Mouse (Mus musculus): Measurements from ENCODE around the gene Wdr90. TPM values are rescaled to one million over a fixed set of nuclear protein-coding genes. Genes with fewer than 3 reads are reported as not detected.
A peak's percentile ranks its signal among the peaks of the same experiment; 100 is the strongest.

Wdr90 gene
- total RNA-seq, 2 experiments from 2014 or later: 34.0 to 35.6 TPM

DNA sequence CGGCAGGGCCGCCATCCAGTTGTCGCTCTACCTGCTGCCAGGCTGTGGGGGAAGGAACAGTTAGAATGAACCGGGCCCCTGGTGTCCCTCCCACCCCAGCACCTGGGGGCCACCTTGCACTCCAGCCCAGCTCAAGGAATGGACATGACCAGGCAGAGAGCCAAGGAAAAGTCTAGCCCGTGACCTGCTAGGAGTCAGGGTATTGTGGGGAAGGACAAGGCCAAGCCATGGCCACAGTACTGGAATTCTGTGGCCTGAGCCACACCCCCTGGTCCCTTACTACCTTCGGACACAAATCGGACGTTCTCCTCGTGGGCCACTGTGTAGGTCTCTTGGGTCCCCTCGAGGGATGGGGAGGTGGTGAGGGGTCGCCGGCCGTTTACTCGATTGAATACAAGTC, 3.0 kb upstream of the Wdr90 start:
- DNase-seq (ENCODE audit: extremely low spot score in 1 of 2, low spot score in 2 of 2): no peak
- intact Hi-C loops (cut with DNase I): no loop called here

DNA sequence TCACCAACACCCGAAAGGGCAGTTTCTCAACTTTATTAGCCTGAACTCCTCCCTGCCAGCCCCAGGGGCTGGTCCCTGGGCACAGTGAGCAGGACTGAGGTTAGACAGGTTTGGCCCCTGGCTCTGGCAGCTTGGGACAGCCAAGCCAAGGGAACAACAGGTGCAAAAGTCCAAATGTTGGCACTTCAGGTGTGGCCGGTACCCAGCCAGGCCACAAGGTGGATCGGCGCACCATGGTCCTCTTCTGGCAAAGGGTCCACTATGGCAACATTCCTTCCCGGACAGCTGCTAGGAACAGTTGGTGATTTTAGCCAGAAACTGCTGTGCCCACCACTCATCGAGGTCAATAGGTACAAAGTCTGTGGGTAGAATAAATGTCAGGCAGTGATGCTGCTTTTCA, 2.4 kb upstream of the Wdr90 start:
- DNase-seq (ENCODE audit: extremely low spot score in 1 of 2, low spot score in 2 of 2): no peak
- intact Hi-C loops (cut with DNase I): no loop called here

DNA sequence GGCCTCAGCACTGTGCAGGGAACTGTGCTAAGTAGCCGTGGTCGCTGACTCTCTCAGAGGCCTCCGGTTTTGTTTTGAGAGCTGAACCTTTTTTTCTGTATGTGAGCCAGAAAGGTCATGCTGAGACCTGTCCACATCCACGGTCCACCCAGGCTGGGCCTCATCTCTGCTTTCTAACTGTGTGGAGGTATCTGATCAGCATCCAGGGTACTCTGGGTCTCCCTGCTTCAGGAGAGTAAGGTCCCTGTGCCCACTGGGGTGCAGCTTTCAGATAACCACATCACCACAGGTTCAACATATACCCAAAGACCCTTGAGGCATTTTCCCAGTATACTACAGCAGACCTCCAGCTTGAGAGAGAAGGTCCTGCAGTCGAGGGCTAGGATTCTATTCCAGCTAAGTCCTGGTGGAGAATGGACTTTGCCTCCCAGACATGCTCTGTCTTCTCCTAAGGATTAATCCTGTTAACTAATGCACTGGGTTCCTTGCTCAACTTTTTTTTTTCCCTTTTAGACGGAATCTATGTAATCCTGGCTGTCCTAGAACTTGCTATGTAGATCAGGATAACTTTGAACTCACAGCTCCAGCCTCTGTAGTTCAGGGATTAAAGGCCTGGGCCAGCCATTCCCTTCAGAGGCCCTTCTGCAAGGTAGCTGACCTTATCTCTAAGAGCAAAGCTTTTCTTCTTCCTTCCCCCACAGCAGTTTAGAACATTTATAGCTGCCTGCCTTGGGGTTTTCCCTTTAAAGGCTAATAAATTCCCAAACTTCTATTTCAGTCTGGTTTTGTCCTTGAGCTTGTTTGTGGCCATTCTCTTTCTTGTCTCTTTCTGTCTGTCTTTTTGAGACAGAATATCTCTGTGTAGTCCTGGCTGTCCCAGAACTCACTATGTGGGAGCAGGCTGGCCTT, 657 bp upstream of the Wdr90 start:
- intact Hi-C loops (cut with DNase I): no loop called here
- DNase-seq (ENCODE audit: extremely low spot score in 1 of 2, low spot score in 2 of 2): no peak

DNA sequence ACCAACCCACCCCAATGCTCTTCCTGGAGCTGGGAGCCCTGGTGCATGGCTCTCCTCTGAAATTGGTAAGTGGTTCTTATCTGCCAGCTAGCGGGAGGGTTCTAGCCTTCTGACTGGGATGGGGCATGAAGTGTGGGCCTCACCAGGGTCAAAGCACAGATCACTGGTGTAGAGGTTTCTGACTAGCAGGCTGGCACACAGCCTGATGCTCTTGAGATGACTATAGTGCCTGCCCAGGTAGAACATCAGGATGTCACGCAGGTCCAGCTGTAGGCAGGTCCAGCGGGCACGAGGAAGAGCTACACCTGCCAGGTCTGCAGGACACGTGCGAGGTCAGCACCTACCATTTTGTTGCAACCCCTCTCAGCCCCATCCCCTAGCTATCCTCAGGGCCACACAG, 1.1 kb downstream of the Wdr90 start:
- intact Hi-C loops (cut with DNase I): no loop called here
- DNase-seq (ENCODE audit: extremely low spot score in 1 of 2, low spot score in 2 of 2): no peak

DNA sequence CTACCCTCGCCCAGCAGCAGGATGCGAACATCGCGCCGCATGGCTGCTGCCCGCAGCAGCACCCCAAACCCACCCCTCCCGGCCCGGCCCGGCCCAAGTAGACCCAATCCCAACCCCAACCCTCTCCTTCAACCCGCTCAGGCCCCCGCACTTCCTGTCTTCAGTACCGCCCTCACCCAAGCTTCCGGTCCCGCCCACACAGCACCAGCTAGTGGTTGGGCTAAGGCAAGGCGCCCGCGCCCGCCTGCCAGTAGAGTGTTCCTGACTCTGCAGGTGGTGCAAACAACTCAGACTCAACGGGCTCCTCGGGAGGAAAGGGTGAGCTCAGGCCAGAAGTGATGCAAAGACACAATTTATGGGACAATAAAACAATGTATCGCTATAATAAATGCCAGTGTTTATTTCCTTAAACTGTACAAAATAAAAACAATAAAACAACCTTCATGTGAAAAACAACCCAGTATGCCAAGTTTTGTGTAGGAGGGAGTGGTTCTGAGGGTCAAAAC, 16.9 kb downstream of the Wdr90 start, which contains the start of gene Rhot2:
Rhot2 (minus strand) TSS at position 456 of the 506 bp plus-strand sequence.
- DNase-seq (ENCODE audit: extremely low spot score in 1 of 2, low spot score in 2 of 2): peak; percentile 93 to 98
- intact Hi-C loops (cut with DNase I): no loop called here

DNA sequence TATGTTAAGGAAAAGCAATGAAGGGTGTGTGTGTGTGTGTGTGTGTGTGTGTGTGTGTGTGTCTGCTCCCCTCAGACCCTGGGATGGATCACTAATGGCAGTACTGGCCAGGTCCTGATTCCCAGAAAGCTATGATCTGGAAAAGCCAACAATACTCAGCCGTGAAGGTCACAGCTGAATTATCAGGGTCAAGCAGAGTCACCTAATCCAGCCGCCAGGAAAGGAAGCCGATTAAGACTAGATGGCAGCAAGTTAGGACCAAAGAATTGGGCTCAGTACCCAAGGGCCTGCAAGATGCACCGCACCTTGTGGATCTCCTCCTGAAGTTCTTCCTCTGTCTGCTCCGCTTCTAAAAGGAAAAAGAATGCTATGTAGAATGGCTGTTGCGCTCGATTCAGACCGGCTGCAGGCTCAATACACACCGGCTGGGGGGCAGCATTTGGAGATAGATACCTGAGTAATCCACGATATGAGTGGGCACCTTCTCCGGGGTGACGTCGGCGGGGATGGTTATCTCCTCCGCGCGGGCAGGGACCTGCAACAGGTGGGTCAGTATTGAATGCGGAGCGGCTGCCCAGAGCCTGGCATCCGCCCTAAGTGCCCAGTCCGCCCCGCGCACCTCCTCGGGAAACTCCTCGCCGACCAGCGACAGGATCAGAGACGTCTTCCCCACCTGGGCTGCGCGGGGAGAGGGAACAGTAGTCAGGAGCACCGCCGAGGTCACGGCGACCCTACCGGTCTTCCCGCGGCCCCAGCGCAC, 17.5 kb downstream of the Wdr90 start:
- intact Hi-C loops (cut with DNase I): no loop called here
- no peak for DNase-seq (ENCODE audit: extremely low spot score in 1 of 2, low spot score in 2 of 2)

DNA sequence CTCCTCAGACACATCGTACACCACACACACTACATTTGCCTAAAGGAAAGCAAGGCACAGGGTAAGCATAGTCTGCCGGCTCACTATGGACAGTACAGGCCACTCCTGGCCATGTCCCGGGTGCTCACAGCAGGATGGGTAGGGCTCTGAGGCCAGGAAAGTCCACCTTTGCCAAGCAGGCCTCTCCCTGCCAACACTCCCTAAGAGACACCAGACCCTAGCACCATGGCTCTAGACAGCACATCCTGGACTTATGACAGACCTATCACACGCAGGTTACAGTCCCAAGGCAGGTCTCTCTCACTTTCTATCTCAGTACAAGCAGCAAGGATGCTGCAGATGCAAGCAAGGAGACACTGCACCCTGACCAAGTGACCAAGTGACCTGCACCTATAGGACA, 18.2 kb downstream of the Wdr90 start:
- intact Hi-C loops (cut with DNase I): no loop called here
- no peak for DNase-seq (ENCODE audit: extremely low spot score in 1 of 2, low spot score in 2 of 2)

DNA sequence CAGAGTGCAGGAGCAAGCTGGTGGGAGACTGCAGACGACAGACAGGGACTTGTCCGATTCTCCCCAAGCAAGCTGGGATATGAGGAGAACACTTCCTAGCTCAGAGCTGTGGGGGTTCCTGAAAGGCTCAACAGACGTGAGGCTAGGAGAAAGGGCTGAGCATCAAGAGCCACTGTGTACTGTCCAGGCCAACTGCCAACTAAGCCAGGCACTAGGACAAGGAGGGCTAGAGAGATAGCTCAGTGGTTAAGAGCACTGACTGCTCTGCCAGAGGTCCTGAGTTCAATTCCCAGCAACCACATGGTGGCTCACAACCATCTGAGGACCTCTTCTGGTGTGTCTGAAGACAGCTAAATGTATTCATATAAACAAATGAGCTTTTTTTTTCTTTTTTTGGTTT, 18.8 kb downstream of the Wdr90 start:
- no peak for DNase-seq (ENCODE audit: extremely low spot score in 1 of 2, low spot score in 2 of 2)
- intact Hi-C loops (cut with DNase I): no loop called here

DNA sequence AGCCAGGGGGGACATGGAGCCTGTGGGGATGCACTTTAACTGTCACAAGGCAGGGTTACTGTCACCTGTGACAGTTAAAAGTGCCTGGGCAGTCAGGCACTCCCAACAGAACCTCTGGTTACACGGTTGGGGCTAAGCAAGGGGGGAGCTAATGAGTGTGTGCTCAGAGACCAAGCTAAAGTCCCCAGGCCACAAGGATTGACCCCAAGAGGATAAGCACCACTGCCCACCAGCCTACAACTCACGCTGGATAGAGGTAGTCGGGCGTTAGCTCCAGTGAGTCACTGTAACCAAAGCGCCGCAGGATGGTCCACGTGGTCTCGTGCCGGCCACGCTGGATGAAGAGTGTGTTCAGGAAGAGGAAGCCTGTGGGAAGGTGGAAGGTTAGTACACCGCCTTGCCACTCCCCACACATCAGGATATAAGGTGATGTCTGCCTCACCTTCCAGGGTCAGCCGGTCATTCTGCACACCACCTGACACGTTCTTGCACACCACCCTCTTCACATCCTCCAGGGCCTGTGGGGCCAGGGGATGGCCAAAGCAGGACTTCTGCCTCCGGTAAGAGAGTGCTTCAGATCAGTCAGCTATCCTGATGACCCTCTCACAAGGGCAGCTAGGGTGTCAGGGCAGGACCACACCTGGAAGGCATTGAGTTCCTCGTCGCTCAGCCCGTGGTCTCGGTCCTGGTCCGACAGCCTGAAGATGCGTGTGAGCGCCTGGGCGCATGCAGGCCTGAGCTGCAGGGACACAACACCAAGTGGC, 20.0 kb downstream of the Wdr90 start, which contains the start of gene Gm20683:
Gm20683 (minus strand) TSS at position 647 of the 764 bp plus-strand sequence.
- no peak for DNase-seq (ENCODE audit: extremely low spot score in 1 of 2, low spot score in 2 of 2)
- intact Hi-C loops (cut with DNase I): no loop called here

DNA sequence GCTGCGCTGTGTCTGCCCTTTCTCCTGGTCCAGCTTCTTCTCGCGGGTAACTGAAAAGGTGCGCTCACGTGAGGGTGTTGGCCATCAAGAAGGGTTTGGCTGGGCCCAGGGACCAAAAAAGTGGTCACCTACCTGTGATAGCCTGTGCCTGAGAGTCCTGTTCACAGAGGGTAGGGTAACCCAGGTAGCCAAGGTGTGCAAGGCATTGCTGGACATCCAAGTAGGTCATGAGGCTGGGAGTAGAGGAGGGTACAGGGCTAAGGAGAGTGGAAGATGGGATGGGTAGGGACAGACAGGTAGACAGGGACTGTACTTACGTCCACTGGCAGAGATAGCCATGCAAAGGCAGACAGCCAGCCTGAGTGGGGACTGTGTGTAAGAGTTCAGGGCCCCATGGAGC, 20.8 kb downstream of the Wdr90 start:
- intact Hi-C loops (cut with DNase I): no loop called here

DNA sequence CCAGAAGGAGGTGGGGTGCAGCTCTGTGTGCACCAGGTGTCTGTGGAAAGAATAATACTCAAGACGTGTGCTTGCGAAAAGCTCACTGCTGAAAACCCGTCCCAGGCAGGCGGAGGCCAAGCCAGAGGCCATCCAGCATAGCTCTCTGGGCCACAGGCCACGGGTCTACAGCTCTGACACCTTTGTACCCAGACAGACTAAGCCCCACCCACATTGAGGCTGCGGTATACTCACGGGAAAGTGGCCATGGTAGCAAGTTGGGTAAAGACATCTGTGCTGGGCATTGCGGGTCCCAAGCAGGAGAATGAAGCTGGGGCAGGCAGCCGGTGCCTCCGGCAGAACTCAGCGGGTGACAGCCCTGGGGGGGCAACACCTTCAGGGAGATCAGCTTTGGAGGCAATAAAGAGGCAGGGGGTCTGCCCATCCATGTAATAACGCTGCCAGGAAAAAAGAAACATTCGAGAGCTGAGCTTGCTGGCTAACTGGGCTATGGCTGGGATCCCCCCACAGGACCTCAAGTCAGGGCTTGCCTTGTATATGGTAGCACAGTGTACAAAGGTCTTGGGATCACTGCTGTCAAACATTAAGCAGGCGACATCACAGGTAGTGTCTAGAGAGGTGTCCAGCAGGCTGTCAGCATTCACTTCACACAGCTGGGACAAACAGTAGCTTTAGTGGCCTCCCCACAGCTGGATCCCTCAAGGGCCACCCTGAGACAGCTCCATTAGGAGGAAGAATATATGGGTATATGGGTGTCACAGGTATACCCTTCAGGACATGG, 21.7 kb downstream of the Wdr90 start:
- intact Hi-C loops (cut with DNase I): no loop called here
- no peak for DNase-seq (ENCODE audit: extremely low spot score in 1 of 2, low spot score in 2 of 2)

More for the DNA sequence above, 20.8 kb downstream of the Wdr90 start:
- DNase-seq (ENCODE audit: extremely low spot score in 1 of 2, low spot score in 2 of 2): no peak

DNA sequence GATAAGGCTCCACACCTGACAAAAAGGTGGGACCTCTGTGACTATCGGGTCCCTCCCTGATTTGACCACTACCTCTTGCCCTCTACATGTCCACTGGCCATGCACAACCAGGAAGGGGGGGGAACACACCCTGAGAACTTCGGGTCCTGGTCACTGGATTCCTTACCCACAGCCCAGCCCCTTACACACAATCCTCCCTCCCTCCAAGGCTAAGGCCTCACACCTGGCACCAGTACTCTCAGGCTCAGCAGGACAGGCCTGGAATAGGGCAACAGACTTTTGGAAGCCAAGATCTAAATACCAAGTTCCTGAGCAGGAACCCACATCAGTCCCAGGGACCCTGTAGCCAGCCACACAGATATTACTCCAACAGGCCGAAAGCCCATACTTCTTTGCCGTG, 22.4 kb downstream of the Wdr90 start:
- no peak for DNase-seq (ENCODE audit: extremely low spot score in 1 of 2, low spot score in 2 of 2)
- intact Hi-C loops (cut with DNase I): no loop called here

DNA sequence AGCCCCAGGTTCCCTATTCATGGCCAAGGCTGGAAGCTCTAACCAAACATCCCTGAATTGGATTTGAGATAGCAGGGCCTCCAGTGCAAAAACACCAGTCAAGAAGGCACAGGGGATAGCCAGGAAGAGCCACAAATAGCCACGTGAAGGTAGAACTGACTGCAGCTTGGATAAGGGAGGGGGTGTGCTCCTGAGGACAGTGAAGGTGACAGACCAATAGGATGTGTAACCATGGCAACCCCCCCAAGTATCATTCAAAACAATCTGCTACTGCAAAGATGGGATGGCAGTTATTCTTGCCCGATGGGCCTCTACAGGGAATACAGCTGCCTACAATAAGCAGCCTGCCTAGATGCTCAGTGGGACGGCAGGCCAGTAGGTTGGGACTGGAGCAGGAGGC, 23.8 kb downstream of the Wdr90 start:
- intact Hi-C loops (cut with DNase I): no loop called here
- DNase-seq (ENCODE audit: extremely low spot score in 1 of 2, low spot score in 2 of 2): no peak

DNA sequence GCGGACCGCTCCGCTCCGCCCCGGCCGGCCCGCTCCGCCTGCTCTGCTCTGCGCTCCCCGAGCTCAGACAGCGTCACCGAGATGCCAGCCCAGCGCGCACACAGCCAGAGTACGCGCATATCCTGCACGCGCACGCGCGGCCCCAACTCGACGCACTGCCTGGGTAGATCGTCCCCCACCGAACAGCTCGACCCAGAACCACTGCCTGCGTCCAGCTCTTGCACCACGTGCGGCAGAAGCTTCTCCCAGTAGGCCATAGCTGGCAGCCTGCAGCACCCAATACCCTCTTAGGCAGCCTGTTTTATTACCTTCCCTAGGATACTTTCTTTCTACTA, 24.3 kb downstream of the Wdr90 start, which contains the start of gene Rhbdl1:
Rhbdl1 (minus strand) TSS at position 220 of the 335 bp plus-strand sequence.
- DNase-seq (ENCODE audit: extremely low spot score in 1 of 2, low spot score in 2 of 2): peak; percentile 82 to 89
- intact Hi-C loops (cut with DNase I): no loop called here

DNA sequence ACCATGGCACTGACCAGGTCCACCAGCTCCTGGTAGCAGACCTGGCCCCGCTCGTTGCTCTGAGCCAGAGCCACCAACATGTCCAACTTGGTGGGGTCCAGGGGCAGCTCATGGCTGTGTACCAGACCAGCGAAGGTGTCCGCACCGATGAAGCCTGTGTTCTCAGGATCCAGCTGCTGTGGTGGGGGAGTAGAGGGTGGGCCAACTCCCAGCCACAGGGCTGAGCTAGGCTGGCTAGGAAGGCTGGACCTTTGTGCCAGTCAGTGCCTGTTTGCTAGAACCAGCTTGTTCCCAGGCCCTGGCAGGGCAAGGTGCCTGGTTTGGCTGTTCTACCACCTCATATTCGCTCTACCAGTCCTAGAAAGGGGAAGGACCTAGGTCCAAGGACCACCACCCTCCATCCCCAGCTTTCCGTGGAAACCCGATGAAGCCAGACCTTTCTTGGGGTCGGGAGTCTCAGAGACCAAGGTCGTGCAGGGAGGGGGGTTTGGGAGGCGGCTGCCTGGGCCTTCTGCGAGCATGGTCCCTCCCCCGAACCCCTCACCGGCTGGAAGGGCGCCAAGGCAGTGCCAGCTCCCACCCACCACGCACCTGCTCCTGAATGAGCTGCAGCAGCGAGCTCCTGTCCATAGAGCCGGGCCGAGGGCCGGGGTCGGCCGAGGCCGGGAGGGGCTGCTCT, 24.8 kb downstream of the Wdr90 start:
- intact Hi-C loops (cut with DNase I): no loop called here
- peak in 1 of 2 experiments; percentile 37 for DNase-seq (ENCODE audit: extremely low spot score in 1 of 2, low spot score in 2 of 2)

DNA sequence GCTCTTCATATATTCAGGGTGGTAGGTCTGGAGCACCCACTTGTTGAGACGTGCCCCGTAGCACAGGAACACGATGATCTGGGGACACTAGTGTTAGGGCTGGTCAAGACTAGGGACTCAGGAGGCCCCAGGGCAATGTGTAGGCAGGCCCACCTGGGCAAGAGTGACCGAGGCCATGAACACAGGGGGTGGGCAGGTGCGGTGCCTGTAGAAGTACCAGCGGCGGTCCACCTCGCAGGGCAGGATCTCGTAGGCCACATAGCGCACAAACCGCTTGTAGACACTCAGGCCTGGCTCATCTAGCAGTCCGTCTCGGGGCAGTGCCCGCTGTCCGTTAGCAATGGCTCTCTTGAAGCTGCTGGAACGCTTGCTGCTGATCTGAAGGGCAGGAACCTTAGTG, 25.5 kb downstream of the Wdr90 start:
- peak in 1 of 2 experiments; percentile 39 for DNase-seq (ENCODE audit: extremely low spot score in 1 of 2, low spot score in 2 of 2)
- intact Hi-C loops (cut with DNase I): no loop called here

DNA sequence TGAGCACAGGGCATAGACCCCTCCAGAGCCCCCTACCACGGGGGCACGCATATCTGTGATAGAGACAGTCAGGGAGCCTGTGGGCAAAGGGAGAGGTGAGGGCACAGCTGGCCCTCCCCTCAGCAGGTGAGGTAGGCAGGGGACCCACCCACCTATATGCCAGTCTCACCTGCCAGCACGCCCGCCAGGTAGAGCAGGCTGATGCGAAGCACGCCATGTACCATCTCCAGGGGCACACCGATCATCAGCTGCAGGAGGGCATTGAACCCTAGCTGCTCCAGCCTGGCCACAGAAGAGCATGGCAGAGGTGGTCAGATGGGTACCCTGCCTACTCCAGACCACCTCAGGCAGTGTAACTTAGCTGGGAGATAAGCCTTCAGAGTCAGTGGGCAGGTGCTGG, 26.0 kb downstream of the Wdr90 start:
- intact Hi-C loops (cut with DNase I): no loop called here
- no peak for DNase-seq (ENCODE audit: extremely low spot score in 1 of 2, low spot score in 2 of 2)

Data from left cerebral cortex, postnatal 10 days (tissue).